Mouse (Mus musculus) midbrain, embryonic 15.5 days (tissue): ENCODE data around the gene Hlcs. TPM values are rescaled to one million over a fixed set of nuclear protein-coding genes. Genes with fewer than 3 reads are reported as not detected.

Source experiments
- ATAC-seq: fragments of 200-750 bp; cut with Nextera tagmentation; replicated peaks from 2 replicates; pipeline ENCODE4 v1.8.0; 2017; ENCODE audit warnings: moderate TSS enrichment
- H3K27ac ChIP-seq: fragments of 300-500 bp; sonication (generic); 2 replicates; pipeline ENCODE4 v1.5.1; 2015; ENCODE audit warnings: mild to moderate bottlenecking, inconsistent platforms
- H3K27me3 ChIP-seq: fragments of 300-500 bp; sonication (generic); replicated peaks from 2 replicates; pipeline ENCODE4 v1.6.1; 2015; ENCODE audit warnings: inconsistent platforms
- H3K36me3 ChIP-seq: fragments of 300-500 bp; sonication (generic); replicated peaks from 2 replicates; pipeline ENCODE4 v1.6.1; 2015; ENCODE audit warnings: inconsistent platforms
- H3K4me1 ChIP-seq: fragments of 300-500 bp; sonication (generic); 2 replicates; pipeline ENCODE4 v1.6.1; 2015; ENCODE audit warnings: inconsistent platforms
- H3K4me2 ChIP-seq: fragments of 300-500 bp; sonication (generic); 2 replicates; pipeline ENCODE4 v1.6.1; 2015; ENCODE audit warnings: inconsistent platforms, mild to moderate bottlenecking, moderate library complexity
- H3K4me3 ChIP-seq: fragments of 300-500 bp; sonication (generic); 2 replicates; pipeline ENCODE4 v1.5.1; 2015; ENCODE audit warnings: mild to moderate bottlenecking, inconsistent platforms
- H3K9ac ChIP-seq: fragments of 300-500 bp; sonication (generic); 2 replicates; pipeline ENCODE4 v1.6.1; 2015; ENCODE audit warnings: mild to moderate bottlenecking, inconsistent platforms
- H3K9me3 ChIP-seq: fragments of 300-500 bp; sonication (generic); 2 replicates; pipeline ENCODE4 v1.6.1; 2016; ENCODE audit warnings: inconsistent platforms
- whole genome bisulfite sequencing: fragments of 180-500 bp; shearing (Covaris S2); methylation state at CpG from one replicate; pipeline ENCODE4 v1.1.7; 2015; ENCODE audit warnings: mixed read lengths; 5-methylcytosine and 5-hydroxymethylcytosine counted together
- polyA plus RNA-seq: library from polyadenylated mRNA; unstranded; fragments of >200 nt; fragmentation: Nextera tagmentation; extraction: Ambion mirVana; gene quantifications from 2 replicates; pipeline ENCODE4 v1.2.1, GENCODE M21; 2015

Hlcs gene
- polyA plus RNA-seq, 1 experiment from 2014 or later = 10.1 TPM

GRCm38 (mm10) chr16:94179341-94180121 lies 133.8 kb downstream of the Hlcs start:
- Histone ChIP-seq H3K9ac (no peak overlapping the region), H3K4me1 (peaks cover 32% of the 10 kb centered on the region), H3K27me3 (peaks cover 71% of the 10 kb centered on the region), H3K36me3 (no peaks in the 10 kb centered on the region), H3K4me2 (peak overlapping the region; percentile 26), H3K4me3 (no peak overlapping the region; the same call in 1 of the 2 replicates), H3K27ac (0 out of 2 replicates have a peak overlapping the region, but pooled peaks have one; percentile 27), H3K9me3 (no peaks in the 10 kb centered on the region)
- peak; percentile 78 for ATAC-seq
- 4% methylated on average over 25 of the region's 25 CpGs for WGBS

- no peaks in the 10 kb centered on the region for H3K9me3 ChIP-seq
- H3K27me3 ChIP-seq = peaks cover 69% of the 10 kb centered on the region
- no peak overlapping the region for H3K9ac ChIP-seq
- 0 out of 2 replicates have a peak, but pooled peaks have one; percentile 4 for ATAC-seq
- H3K4me1 ChIP-seq = peaks cover 32% of the 10 kb centered on the region
- peak overlapping the region; percentile 26 for H3K4me2 ChIP-seq
- no peaks in the 10 kb centered on the region for H3K36me3 ChIP-seq
- H3K4me3 ChIP-seq = no peak overlapping the region
- H3K27ac ChIP-seq = 0 out of 2 replicates have a peak overlapping the region, but pooled peaks have one; percentile 16
- WGBS = 10% methylated on average over 16 of the region's 16 CpGs
These were observed 134.7 kb downstream of the Hlcs start for GRCm38 (mm10) chr16:94178441-94179220.

DNA sequence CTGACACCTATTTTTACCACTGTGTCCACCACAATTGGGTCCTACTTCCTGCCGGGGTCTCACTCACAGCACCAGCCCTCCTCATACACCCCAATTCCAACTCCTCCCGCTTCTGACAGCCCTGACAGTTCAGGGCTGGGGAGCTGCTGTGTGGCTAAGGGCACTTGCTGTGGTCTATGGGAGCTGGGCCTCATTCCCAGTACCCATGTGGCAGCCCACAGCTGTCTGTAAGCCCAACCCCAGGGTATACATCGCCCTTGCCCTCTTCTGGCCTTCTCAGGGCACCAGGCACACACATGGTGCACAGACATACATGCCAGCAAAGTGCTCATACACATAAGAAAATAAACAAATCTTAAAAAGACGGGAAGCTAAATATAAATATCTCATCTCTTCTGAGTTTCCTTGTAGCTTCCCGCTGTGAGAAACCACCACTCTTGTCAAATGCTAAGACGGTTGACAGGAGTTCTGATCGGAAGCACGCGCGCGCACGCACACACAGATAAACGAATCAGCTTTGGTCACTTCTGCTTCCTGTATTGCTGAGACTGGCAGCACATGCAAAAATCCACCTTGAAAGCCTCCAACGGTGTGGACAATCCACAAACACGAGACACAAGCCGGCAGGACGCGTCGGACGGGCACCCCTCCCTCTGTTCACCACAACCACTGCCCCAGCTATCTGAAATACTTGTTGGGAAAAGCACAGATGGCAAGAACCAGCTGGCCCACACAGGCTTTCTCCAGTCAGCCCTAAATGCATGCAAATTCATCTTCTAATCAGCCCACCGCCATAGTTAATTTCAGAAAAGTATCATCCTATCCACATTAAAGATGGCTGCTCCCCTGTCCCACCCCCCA lies 136.1 kb downstream of the Hlcs start:
- Histone ChIP-seq H3K4me3 (no peak overlapping the region), H3K36me3 (no peaks in the 10 kb centered on the region), H3K9me3 (no peaks in the 10 kb centered on the region), H3K4me1 (peaks cover 32% of the 10 kb centered on the region), H3K27me3 (peaks cover 69% of the 10 kb centered on the region), H3K4me2 (no peak overlapping the region), H3K9ac (no peak overlapping the region), H3K27ac (no peak overlapping the region)
- 72% methylated on average over 21 of the region's 21 CpGs for WGBS
- no peak for ATAC-seq

- Histone ChIP-seq H3K36me3 (no peaks in the 10 kb centered on the region), H3K4me1 (peaks cover 30% of the 10 kb centered on the region), H3K9ac (no peak overlapping the region), H3K27me3 (peaks cover 68% of the 10 kb centered on the region), H3K4me3 (no peak overlapping the region), H3K27ac (no peak overlapping the region), H3K4me2 (no peak overlapping the region), H3K9me3 (no peaks in the 10 kb centered on the region)
- WGBS = 86% methylated on average over 7 of the region's 7 CpGs
- ATAC-seq = no peak
These were observed 137.9 kb downstream of the Hlcs start for GRCm38 (mm10) chr16:94175366-94175986.

- Histone ChIP-seq H3K4me1 (peaks cover 14% of the 10 kb centered on the region; the same call in 1 of the 2 replicates), H3K9me3 (no peaks in the 10 kb centered on the region), H3K27ac (no peak overlapping the region), H3K4me3 (no peak overlapping the region), H3K4me2 (no peak overlapping the region), H3K9ac (no peak overlapping the region), H3K36me3 (no peaks in the 10 kb centered on the region), H3K27me3 (peaks cover 78% of the 10 kb centered on the region)
- ATAC-seq = no peak
- WGBS = 86% methylated on average over 1 of the region's 1 CpGs
These were observed 140.0 kb downstream of the Hlcs start for GRCm38 (mm10) chr16:94173361-94173760.

- ATAC-seq = no peak
- Histone ChIP-seq H3K36me3 (no peaks in the 10 kb centered on the region), H3K27ac (no peak overlapping the region), H3K4me3 (no peak overlapping the region), H3K4me2 (no peak overlapping the region), H3K27me3 (peaks cover 74% of the 10 kb centered on the region), H3K4me1 (peaks cover 7% of the 10 kb centered on the region; the same call in 1 of the 2 replicates), H3K9me3 (no peaks in the 10 kb centered on the region), H3K9ac (no peak overlapping the region)
- 13% methylated on average over 4 of the region's 4 CpGs for WGBS
These were observed 143.2 kb downstream of the Hlcs start for GRCm38 (mm10) chr16:94170218-94170617.

DNA sequence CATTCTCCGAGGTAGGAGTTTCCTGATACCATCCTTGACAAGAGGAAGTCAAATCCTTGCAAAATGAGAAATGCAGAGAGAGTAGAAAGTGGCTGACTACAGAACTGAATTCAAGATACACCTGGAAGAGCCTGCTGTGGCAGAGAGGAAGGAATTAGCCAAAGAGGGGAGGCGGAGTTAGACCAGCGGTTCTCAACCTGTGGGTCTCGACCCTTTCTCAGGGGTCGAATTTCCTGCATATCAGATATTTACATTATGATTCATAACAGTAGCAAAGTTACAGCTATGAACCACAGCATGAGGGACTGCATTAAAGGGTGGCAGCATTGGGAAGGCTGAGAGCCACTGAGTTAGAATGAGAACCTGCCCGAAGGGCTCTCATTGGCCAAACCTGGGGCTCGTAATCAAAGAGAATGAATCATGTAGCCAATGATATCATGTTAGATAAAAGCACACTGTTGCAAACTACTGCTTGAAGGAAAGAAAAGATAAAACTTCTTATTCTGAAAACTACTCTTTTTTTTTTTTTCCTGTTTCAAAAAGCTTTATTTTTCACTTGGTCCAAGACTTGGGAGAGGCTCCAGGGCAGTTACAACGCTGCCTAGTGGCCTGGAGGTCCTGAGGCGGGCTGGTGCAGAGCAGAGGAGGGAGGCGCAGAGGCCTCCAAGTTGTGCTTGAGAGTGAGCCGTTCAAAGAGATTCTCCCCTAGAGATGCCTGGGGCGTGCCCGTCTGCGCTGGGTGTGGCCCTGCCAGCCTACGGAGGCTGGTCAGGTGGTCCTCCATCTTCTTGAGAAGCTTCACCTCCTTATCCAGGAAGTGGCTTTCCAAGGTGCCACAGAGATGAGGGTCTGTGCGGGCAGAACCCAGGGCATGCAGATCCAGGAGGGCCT lies 144.5 kb downstream of the Hlcs start:
- Histone ChIP-seq H3K4me1 (peaks cover 21% of the 10 kb centered on the region; the same call in 1 of the 2 replicates), H3K9me3 (no peaks in the 10 kb centered on the region), H3K36me3 (no peaks in the 10 kb centered on the region), H3K4me3 (no peak overlapping the region), H3K4me2 (no peak overlapping the region), H3K27ac (no peak overlapping the region), H3K27me3 (peaks cover 60% of the 10 kb centered on the region), H3K9ac (no peak overlapping the region)
- 89% methylated on average over 16 of the region's 16 CpGs for WGBS
- ATAC-seq = no peak

- peak; percentile 60; the same call in 1 of the 2 replicates for ATAC-seq
- WGBS = 27% methylated on average over 5 of the region's 5 CpGs
- H3K27ac ChIP-seq = no peak overlapping the region
- H3K9me3 ChIP-seq = no peaks in the 10 kb centered on the region
- H3K4me1 ChIP-seq = peaks cover 17% of the 10 kb centered on the region; the same call in 1 of the 2 replicates
- no peak overlapping the region for H3K4me2 ChIP-seq
- H3K9ac ChIP-seq = no peak overlapping the region
- no peaks in the 10 kb centered on the region for H3K36me3 ChIP-seq
- H3K27me3 ChIP-seq = peaks cover 38% of the 10 kb centered on the region
- H3K4me3 ChIP-seq = no peak overlapping the region
These were observed 148.4 kb downstream of the Hlcs start for GRCm38 (mm10) chr16:94164978-94165377.

DNA sequence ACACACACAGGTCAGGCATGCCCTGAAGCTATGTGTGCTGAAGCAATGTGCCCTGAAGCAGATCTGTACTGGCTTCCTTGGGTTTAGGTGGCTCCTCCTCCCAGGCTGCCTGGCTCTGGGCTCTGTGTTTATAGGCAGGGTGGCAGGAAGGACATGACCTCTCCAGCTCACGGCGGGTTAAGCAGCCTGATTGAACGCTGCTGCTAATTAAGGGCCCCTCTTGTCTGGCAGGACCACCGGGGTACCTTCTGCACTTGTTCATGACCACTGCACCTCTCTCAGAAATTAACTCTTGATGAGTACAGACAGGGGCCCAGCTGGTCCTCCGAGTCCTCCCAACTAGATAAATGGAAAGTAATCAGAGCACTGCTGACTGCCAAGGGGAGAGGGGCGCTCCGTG lies 149.1 kb downstream of the Hlcs start:
- no peak overlapping the region for H3K9ac ChIP-seq
- ATAC-seq = 0 out of 2 replicates have a peak, but pooled peaks have one; percentile 11
- WGBS = 27% methylated on average over 7 of the region's 7 CpGs
- H3K4me1 ChIP-seq = peaks cover 17% of the 10 kb centered on the region; the same call in 1 of the 2 replicates
- no peak overlapping the region for H3K27ac ChIP-seq
- H3K4me3 ChIP-seq = no peak overlapping the region
- H3K36me3 ChIP-seq = no peaks in the 10 kb centered on the region
- peaks cover 35% of the 10 kb centered on the region for H3K27me3 ChIP-seq
- no peak overlapping the region for H3K4me2 ChIP-seq
- H3K9me3 ChIP-seq = no peaks in the 10 kb centered on the region

DNA sequence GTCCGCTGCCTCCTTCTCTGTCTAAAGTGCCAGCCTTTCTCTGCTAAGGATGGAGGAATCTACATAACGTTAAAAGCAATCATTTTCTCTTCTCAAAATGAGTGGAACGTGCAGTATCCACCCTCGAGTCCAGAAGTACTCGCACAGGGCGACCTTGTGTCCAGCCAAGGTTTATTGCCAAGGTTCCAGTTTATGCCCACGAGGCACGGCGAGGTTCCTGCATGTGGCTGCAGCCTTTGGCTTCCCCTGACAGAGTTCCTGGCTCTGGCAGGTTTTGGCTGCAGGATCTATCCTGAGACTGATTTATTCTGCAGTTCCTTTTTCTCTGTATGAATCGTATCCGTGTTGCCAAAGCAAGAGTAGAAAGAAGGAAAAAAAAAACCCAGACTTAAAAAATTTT lies 150.3 kb downstream of the Hlcs start:
- no peak for ATAC-seq
- Histone ChIP-seq H3K9me3 (no peaks in the 10 kb centered on the region), H3K27ac (no peak overlapping the region), H3K4me1 (peaks cover 17% of the 10 kb centered on the region; the same call in 1 of the 2 replicates), H3K4me2 (no peak overlapping the region), H3K27me3 (peaks cover 25% of the 10 kb centered on the region), H3K36me3 (no peaks in the 10 kb centered on the region), H3K9ac (no peak overlapping the region), H3K4me3 (no peak overlapping the region)
- 91% methylated on average over 11 of the region's 11 CpGs for WGBS

DNA sequence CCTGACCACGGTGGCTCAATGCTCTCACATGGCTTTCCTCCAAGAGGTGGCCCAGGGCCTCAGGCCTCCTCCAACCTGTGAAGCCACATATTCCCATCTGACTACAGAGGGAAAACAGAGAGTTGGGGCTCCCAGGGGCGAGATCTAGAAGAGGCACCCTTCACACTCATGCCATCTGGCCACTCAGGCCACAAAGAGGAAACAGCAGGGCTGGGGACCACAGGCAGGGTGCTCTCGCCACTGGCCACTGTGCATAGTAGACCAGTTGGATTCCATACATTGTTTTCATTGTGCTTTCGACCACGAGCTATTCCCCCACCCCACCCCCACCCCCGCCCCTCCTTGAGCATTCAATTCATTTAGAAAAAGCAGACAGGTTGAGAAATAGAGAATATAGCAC lies 151.4 kb downstream of the Hlcs start:
- Histone ChIP-seq H3K4me3 (no peak overlapping the region), H3K27me3 (peaks cover 21% of the 10 kb centered on the region), H3K9ac (no peak overlapping the region), H3K4me2 (no peak overlapping the region), H3K9me3 (no peaks in the 10 kb centered on the region), H3K4me1 (peaks cover 17% of the 10 kb centered on the region; the same call in 1 of the 2 replicates), H3K36me3 (no peaks in the 10 kb centered on the region), H3K27ac (no peak overlapping the region)
- ATAC-seq = no peak
- 46% methylated on average over 6 of the region's 6 CpGs for WGBS
